12 mouse cellular contexts compared by ENCODE assay signal in genomic region chr4:111645117-111645830, GRCm38 (mm10).
A peak's percentile ranks its signal among the peaks of the same experiment; 100 is the strongest.
DNase-seq lines count a peak whose midpoint lies in the region; ATAC-seq and TF ChIP-seq lines count a peak whose summit lies in the region.
"Had no signal": no experiment of that assay in that cellular context is flagged by ENCODE, and none has a peak within 500 bp of the region (broad histone marks: within the 10 kb centered on the region; RNA-seq: fewer than 3 reads in every experiment).

No protein-coding gene starts in this region.

- WGBS in intestine, embryonic 15.5 days: 64% methylated on average over 6 of the region's 6 CpGs
- 54% methylated on average over 6 of the region's 6 CpGs for WGBS in intestine, postnatal 0 days

- dilution Hi-C loops in CH12.LX (cut with MboI; ENCODE audit: extremely low pct_ligation_motif_present, extremely low pct_unique_long_range_greater_than_20kb, low sequenced_read_pairs): no loop called here

- H3K4me2 ChIP-seq in intestine, embryonic 15.5 days (replicated peaks): no peak overlapping the region
- H3K4me2 ChIP-seq in intestine, postnatal 0 days (replicated peaks; ENCODE audit: low read depth): no peak overlapping the region
- H3K4me2 ChIP-seq in CH12.LX (ENCODE audit: insufficient read depth, low read depth, poor library complexity, severe bottlenecking): peak overlapping the region; percentile 82
- H3K4me2 ChIP-seq: kidney, embryonic 15.5 days; liver, embryonic 15.5 days had no signal

- no peak overlapping the region for H3K9ac ChIP-seq in intestine, embryonic 15.5 days
- H3K9ac ChIP-seq in intestine, postnatal 0 days (ENCODE audit: low read depth, low read length): no peak overlapping the region
- peak overlapping the region; percentile 3; the same call in 1 of the 2 replicates for H3K9ac ChIP-seq in CH12.LX (ENCODE audit: insufficient read depth, low read depth)
- H3K9ac ChIP-seq: kidney, embryonic 15.5 days; liver, embryonic 15.5 days had no signal

- TF ChIP-seq POLR2A in CH12.LX (IDR thresholded peaks at IDR 0.05; ENCODE audit: low read depth, low read length): peak; percentile 58
- no peak for TF ChIP-seq POLR2A in brain, embryonic 14.5 days (IDR thresholded peaks at IDR 0.05; ENCODE audit: borderline replicate concordance, extremely low read depth, insufficient read depth, insufficient read length, poor library complexity, severe bottlenecking)

- H3K4me3 ChIP-seq in intestine, embryonic 15.5 days (replicated peaks): no peak overlapping the region
- no peak overlapping the region for H3K4me3 ChIP-seq in intestine, postnatal 0 days (ENCODE audit: low read depth, low read length)
- H3K4me3 ChIP-seq in CH12.LX (replicated peaks in 1 of 3; ENCODE audit: low read depth in 2 of 3, low read length in 2 of 3, poor library complexity in 1 of 3): no peak overlapping the region
- H3K4me3 ChIP-seq: erythroblast, embryonic 14.5 days; kidney, embryonic 15.5 days; liver, embryonic 15.5 days had no signal

- no peaks in the 10 kb centered on the region for H3K79me2 ChIP-seq in CH12.LX (replicated peaks; ENCODE audit: control insufficient read depth, extremely low read depth, insufficient read depth, poor library complexity, severe bottlenecking)

- H3K9me3 ChIP-seq in intestine, embryonic 15.5 days: no peaks in the 10 kb centered on the region
- no peaks in the 10 kb centered on the region for H3K9me3 ChIP-seq in intestine, postnatal 0 days (ENCODE audit: control insufficient read depth)
- H3K9me3 ChIP-seq in CH12.LX (replicated peaks; ENCODE audit: low read length): no peaks in the 10 kb centered on the region
- H3K9me3 ChIP-seq: kidney, embryonic 15.5 days; liver, embryonic 15.5 days had no signal

- no peaks in the 10 kb centered on the region for H3K4me1 ChIP-seq in intestine, embryonic 15.5 days (replicated peaks)
- H3K4me1 ChIP-seq in intestine, postnatal 0 days (replicated peaks; ENCODE audit: control insufficient read depth, insufficient read depth, low read length): no peaks in the 10 kb centered on the region
- no peaks in the 10 kb centered on the region; a peak in 1 of 4 replicates for H3K4me1 ChIP-seq in CH12.LX (ENCODE audit: control insufficient read depth in 1 of 2, insufficient read depth in 2 of 2)
- H3K4me1 ChIP-seq: kidney, embryonic 15.5 days; liver, embryonic 15.5 days had no signal

- no peak for TF ChIP-seq CTCF in intestine, postnatal 0 days (IDR thresholded peaks at IDR 0.05; ENCODE audit: low read depth)
- no peak for TF ChIP-seq CTCF in CH12.LX (conservative IDR thresholded peaks at IDR 0.05 in 1 of 2, IDR thresholded peaks at IDR 0.05 in 1 of 2; ENCODE audit: low read depth in 2 of 2, low read length in 2 of 2)
- no peak for TF ChIP-seq CTCF in brain, embryonic 14.5 days (IDR thresholded peaks at IDR 0.05; ENCODE audit: borderline replicate concordance, extremely low read depth, insufficient read depth, insufficient read length)

- no peaks in the 10 kb centered on the region for H3K36me3 ChIP-seq in intestine, embryonic 15.5 days
- H3K36me3 ChIP-seq in intestine, postnatal 0 days (ENCODE audit: control insufficient read depth, insufficient read depth): no peaks in the 10 kb centered on the region
- H3K36me3 ChIP-seq in CH12.LX (replicated peaks in 1 of 2; ENCODE audit: control insufficient read depth in 1 of 2, insufficient read depth in 1 of 2, low read length in 1 of 2): no peaks in the 10 kb centered on the region
- H3K36me3 ChIP-seq: kidney, embryonic 15.5 days; liver, embryonic 15.5 days had no signal

- no peak for TF ChIP-seq RAD21 in CH12.LX (IDR thresholded peaks at IDR 0.05; ENCODE audit: low read depth, low read length)

- DNase-seq in gastrocnemius, postnatal 10 days: peak; percentile 8
- no peak for DNase-seq in gastrocnemius, postnatal 4 days (ENCODE audit: low spot score in 2 of 2)
- peak; percentile 26 for DNase-seq in CH12.LX (ENCODE audit: extremely low read depth)
- DNase-seq in brain, embryonic 14.5 days (ENCODE audit: low read depth): peak; percentile 80
- no peak for DNase-seq in retina, embryonic 14.5 days (ENCODE audit: low spot score)
- no peak for DNase-seq in spleen, postnatal 14 days (ENCODE audit: low spot score in 2 of 2)

- in situ Hi-C loops in CH12.LX (cut with MboI; ENCODE audit: low pct_ligation_motif_present, low pct_unique_long_range_greater_than_20kb, low sequenced_read_pairs): no loop called here

- ATAC-seq in intestine, embryonic 15.5 days: 0 out of 2 replicates have a peak, but pooled peaks have one; percentile 8
- no peak for ATAC-seq in intestine, postnatal 0 days

- no peak overlapping the region for H3K27ac ChIP-seq in intestine, embryonic 15.5 days
- no peak overlapping the region for H3K27ac ChIP-seq in intestine, postnatal 0 days (ENCODE audit: low read depth, low read length)
- H3K27ac ChIP-seq in CH12.LX (ENCODE audit: insufficient read depth, low read depth): no peak overlapping the region
- H3K27ac ChIP-seq: kidney, embryonic 15.5 days; liver, embryonic 15.5 days; macrophage had no signal

- H3K27me3 ChIP-seq in intestine, embryonic 15.5 days (replicated peaks): no peaks in the 10 kb centered on the region
- H3K27me3 ChIP-seq in intestine, postnatal 0 days (replicated peaks; ENCODE audit: control insufficient read depth, insufficient read depth, low read length): no peaks in the 10 kb centered on the region
- no peaks in the 10 kb centered on the region for H3K27me3 ChIP-seq in CH12.LX (replicated peaks)
- H3K27me3 ChIP-seq: kidney, embryonic 15.5 days; liver, embryonic 15.5 days had no signal

- no peak for TF ChIP-seq EP300 in CH12.LX (IDR thresholded peaks at IDR 0.05; ENCODE audit: low read length)

TF ChIP-seq in CH12.LX, 34 proteins besides CTCF, POLR2A, EP300 and RAD21:
- peak; percentile 98 for TF ChIP-seq ZMIZ1 (IDR thresholded peaks at IDR 0.05; ENCODE audit: low read depth, low read length)
- no peak for TF ChIP-seq UBTF (IDR thresholded peaks at IDR 0.05; ENCODE audit: low read depth, low read length)
- peak; percentile 90 for TF ChIP-seq TBP (conservative IDR thresholded peaks at IDR 0.05; ENCODE audit: low read depth, low read length)

Comparison
In these comparisons a context has a peak if more than half of its experiments do, and no peak if none do; other contexts are left out.
1. DNase-seq: peak in gastrocnemius, postnatal 10 days (single experiment), CH12.LX (single experiment) and brain, embryonic 14.5 days (single experiment); none in gastrocnemius, postnatal 4 days (0 of 2), retina, embryonic 14.5 days (single experiment) and spleen, postnatal 14 days (0 of 2).